Mouse (Mus musculus): ENCODE measurements at regions not wholly inside any gene's neighbourhood (a gene's known extent, or its start where the extent isn't known, plus 50 kb on each side); places are given as distances from the start of the nearest gene placed in this dataset.

GRCm38 (mm10) chr4:124368831-124369230 lies 241.8 kb downstream of the 3100002H09Rik start:
- in situ Hi-C loops (cut with MboI; ENCODE audit: low pct_ligation_motif_present, low pct_unique_long_range_greater_than_20kb, low sequenced_read_pairs) = no loop called here
- DNase-seq (ENCODE audit: extremely low read depth) = no peak
- dilution Hi-C loops (cut with MboI; ENCODE audit: extremely low pct_ligation_motif_present, extremely low pct_unique_long_range_greater_than_20kb, low sequenced_read_pairs) = no loop called here

GRCm38 (mm10) chr4:124368085-124368484 lies 242.5 kb downstream of the 3100002H09Rik start:
- no peaks in the 10 kb centered on the region for H3K36me3 ChIP-seq (replicated peaks in 1 of 2; ENCODE audit: control insufficient read depth in 1 of 2, insufficient read depth in 1 of 2, low read length in 1 of 2)
- dilution Hi-C loops (cut with MboI; ENCODE audit: extremely low pct_ligation_motif_present, extremely low pct_unique_long_range_greater_than_20kb, low sequenced_read_pairs) (no loop called here), in situ Hi-C loops (cut with MboI; ENCODE audit: low pct_ligation_motif_present, low pct_unique_long_range_greater_than_20kb, low sequenced_read_pairs) (no loop called here)
- H3K27me3 ChIP-seq (replicated peaks) = peaks cover 63% of the 10 kb centered on the region
- TF ChIP-seq SMC3 (IDR thresholded peaks at IDR 0.05; ENCODE audit: low read depth, low read length) (no peak), CHD1 (IDR thresholded peaks at IDR 0.05; ENCODE audit: low read depth, low read length) (no peak), BHLHE40 (IDR thresholded peaks at IDR 0.05; ENCODE audit: low read depth, low read length) (no peak), TBP (conservative IDR thresholded peaks at IDR 0.05; ENCODE audit: low read depth, low read length) (no peak), MXI1 (IDR thresholded peaks at IDR 0.05; ENCODE audit: low read depth, low read length) (no peak)
- H3K4me3 ChIP-seq (replicated peaks in 1 of 3; ENCODE audit: low read depth in 2 of 3, low read length in 2 of 3, poor library complexity in 1 of 3) = no peak overlapping the region
- no peak for DNase-seq (ENCODE audit: extremely low read depth)
- H3K9me3 ChIP-seq (replicated peaks; ENCODE audit: low read length) = no peaks in the 10 kb centered on the region
- H3K27ac ChIP-seq (ENCODE audit: insufficient read depth, low read depth) = no peak overlapping the region
- 0 out of 4 replicates have a peak, but pooled peaks cover 0 to 3% of the 10 kb centered on the region in 2 experiments for H3K4me1 ChIP-seq (ENCODE audit: control insufficient read depth in 1 of 2, insufficient read depth in 2 of 2)
- no peak overlapping the region for H3K9ac ChIP-seq (ENCODE audit: insufficient read depth, low read depth)
- H3K4me2 ChIP-seq (ENCODE audit: insufficient read depth, low read depth, poor library complexity, severe bottlenecking) = no peak overlapping the region
- no peaks in the 10 kb centered on the region for H3K79me2 ChIP-seq (replicated peaks; ENCODE audit: control insufficient read depth, extremely low read depth, insufficient read depth, poor library complexity, severe bottlenecking)

More at GRCm38 (mm10) chr4:124368831-124369230, 241.8 kb downstream of the 3100002H09Rik start:
- no peak overlapping the region for H3K27ac ChIP-seq (ENCODE audit: insufficient read depth, low read depth)
- H3K36me3 ChIP-seq (replicated peaks in 1 of 2; ENCODE audit: control insufficient read depth in 1 of 2, insufficient read depth in 1 of 2, low read length in 1 of 2) = no peaks in the 10 kb centered on the region
- TF ChIP-seq CHD2 (IDR thresholded peaks at IDR 0.05; ENCODE audit: low read length) (no peak), TBP (conservative IDR thresholded peaks at IDR 0.05; ENCODE audit: low read depth, low read length) (no peak), ELF1 (IDR thresholded peaks at IDR 0.05; ENCODE audit: low read depth, low read length) (no peak), MEF2A (IDR thresholded peaks at IDR 0.05; ENCODE audit: borderline replicate concordance, low read depth, low read length) (no peak), USF2 (conservative IDR thresholded peaks at IDR 0.05; ENCODE audit: low read depth, low read length) (no peak), ETS1 (conservative IDR thresholded peaks at IDR 0.05; ENCODE audit: low read depth, low read length) (no peak), CTCF (conservative IDR thresholded peaks at IDR 0.05 in 1 of 2, IDR thresholded peaks at IDR 0.05 in 1 of 2; ENCODE audit: low read depth in 2 of 2, low read length in 2 of 2) (no peak), MAZ (IDR thresholded peaks at IDR 0.05; ENCODE audit: low read depth, low read length) (no peak), GABPA (IDR thresholded peaks at IDR 0.05; ENCODE audit: insufficient replicate concordance, low read depth, low read length) (no peak), ZMIZ1 (IDR thresholded peaks at IDR 0.05; ENCODE audit: low read depth, low read length) (no peak), ZC3H11A (IDR thresholded peaks at IDR 0.05; ENCODE audit: low read depth, low read length) (no peak), ZKSCAN1 (IDR thresholded peaks at IDR 0.05; ENCODE audit: borderline replicate concordance, low read depth, low read length) (no peak), EP300 (IDR thresholded peaks at IDR 0.05; ENCODE audit: low read length) (no peak), HCFC1 (IDR thresholded peaks at IDR 0.05; ENCODE audit: low read depth, low read length) (no peak), IRF4 (IDR thresholded peaks at IDR 0.05; ENCODE audit: low read depth, low read length) (no peak), UBTF (IDR thresholded peaks at IDR 0.05; ENCODE audit: low read depth, low read length) (no peak), MAX (IDR thresholded peaks at IDR 0.05; ENCODE audit: low read length) (no peak), ZNF384 (IDR thresholded peaks at IDR 0.05; ENCODE audit: low read depth, low read length) (no peak)
- H3K4me1 ChIP-seq (ENCODE audit: control insufficient read depth in 1 of 2, insufficient read depth in 2 of 2) = 0 out of 4 replicates have a peak, but pooled peaks cover 0 to 3% of the 10 kb centered on the region in 2 experiments
- H3K27me3 ChIP-seq (replicated peaks) = peaks cover 60% of the 10 kb centered on the region
- H3K4me3 ChIP-seq (replicated peaks in 1 of 3; ENCODE audit: low read depth in 2 of 3, low read length in 2 of 3, poor library complexity in 1 of 3) = no peak overlapping the region
- H3K4me2 ChIP-seq (ENCODE audit: insufficient read depth, low read depth, poor library complexity, severe bottlenecking) = no peak overlapping the region
- no peaks in the 10 kb centered on the region for H3K79me2 ChIP-seq (replicated peaks; ENCODE audit: control insufficient read depth, extremely low read depth, insufficient read depth, poor library complexity, severe bottlenecking)
- H3K9me3 ChIP-seq (replicated peaks; ENCODE audit: low read length) = no peaks in the 10 kb centered on the region
- no peak overlapping the region for H3K9ac ChIP-seq (ENCODE audit: insufficient read depth, low read depth)

Data from CH12.LX (cell line).